Mouse (Mus musculus): Measurements from ENCODE around the gene Dusp3.

DNA sequence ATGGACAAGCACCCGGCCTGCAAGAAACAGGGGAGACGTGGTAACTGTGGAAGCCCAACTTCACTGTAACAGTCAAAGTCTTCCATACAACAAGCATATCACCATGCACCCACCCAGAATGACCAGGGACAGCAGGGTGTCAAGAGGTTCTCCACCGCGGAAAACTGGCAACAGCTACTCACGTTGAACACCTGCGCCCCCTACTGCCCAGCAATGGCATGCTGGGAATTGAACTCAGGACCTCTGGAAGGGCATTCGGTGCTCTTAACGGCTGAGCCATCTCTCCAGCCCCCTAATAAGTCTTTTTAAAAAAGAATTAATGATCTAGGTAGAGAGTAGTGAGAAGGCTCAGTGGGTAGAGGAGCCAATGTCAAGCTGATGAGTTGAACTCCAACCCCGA is 11.9 kb downstream of the Dusp3 start:
- TF ChIP-seq POLR2A (IDR thresholded peaks at IDR 0.05; ENCODE audit: borderline replicate concordance, insufficient read depth, low read length) (no peak), CTCF (IDR thresholded peaks at IDR 0.05; ENCODE audit: borderline replicate concordance, insufficient read depth, low read depth, low read length) (peak; percentile 43; the same call in 1 of the 2 replicates)
